Mouse (Mus musculus) CD4-positive helper T cell, adult 2 months (primary cell): ENCODE results near the gene Ntn3.
A peak's percentile ranks its signal among the peaks of the same experiment; 100 is the strongest.

Source experiments
- DNase-seq: peaks from one replicate; pipeline ENCODE4 v3.0.0-alpha.2; 2012; ENCODE audit warnings: low read depth, missing footprints, low spot score

Gene Ntn3

GRCm38 (mm10) chr17:24211631-24212440 lies 2.5 kb upstream of the Ntn3 start:
- DNase-seq, result peak; percentile 48

GRCm38 (mm10) chr17:24210591-24210990 lies 1.3 kb upstream of the Ntn3 start:
- no peak for DNase-seq

- no peak for DNase-seq
These were observed 547 bp upstream of the Ntn3 start for GRCm38 (mm10) chr17:24209916-24210240.

GRCm38 (mm10) chr17:24208641-24209042 lies 689 bp downstream of the Ntn3 start:
- no peak for DNase-seq

GRCm38 (mm10) chr17:24207768-24208640 lies 1.3 kb downstream of the Ntn3 start:
- no peak for DNase-seq

- DNase-seq, result peak; percentile 58
These were observed 2.6 kb downstream of the Ntn3 start for GRCm38 (mm10) chr17:24206451-24207351.

- no peak for DNase-seq
These were observed 3.4 kb downstream of the Ntn3 start for GRCm38 (mm10) chr17:24205908-24206361.

- DNase-seq, result peak; percentile 88
These were observed 3.9 kb downstream of the Ntn3 start, which contains the start of gene Tbc1d24 for GRCm38 (mm10) chr17:24205284-24205888. TSS of gene Tbc1d24 (minus strand) at chr17:24205562.

GRCm38 (mm10) chr17:24204846-24205245 lies 4.5 kb downstream of the Ntn3 start:
- no peak for DNase-seq

- no peak for DNase-seq
These were observed 5.5 kb downstream of the Ntn3 start for GRCm38 (mm10) chr17:24203611-24204534.

GRCm38 (mm10) chr17:24203068-24203467 lies 6.3 kb downstream of the Ntn3 start:
- no peak for DNase-seq

- DNase-seq, result no peak
These were observed 8.2 kb downstream of the Ntn3 start for GRCm38 (mm10) chr17:24201092-24201491.

GRCm38 (mm10) chr17:24199741-24200140 lies 9.6 kb downstream of the Ntn3 start:
- DNase-seq, result no peak

GRCm38 (mm10) chr17:24199252-24199651 lies 10.1 kb downstream of the Ntn3 start:
- no peak for DNase-seq

GRCm38 (mm10) chr17:24197032-24197824 lies 12.1 kb downstream of the Ntn3 start:
- DNase-seq, result no peak

- DNase-seq, result no peak
These were observed 14.0 kb downstream of the Ntn3 start for GRCm38 (mm10) chr17:24195349-24195748.

- DNase-seq, result no peak
These were observed 15.6 kb downstream of the Ntn3 start for GRCm38 (mm10) chr17:24193769-24194168.

GRCm38 (mm10) chr17:24193268-24193667 lies 16.1 kb downstream of the Ntn3 start:
- no peak for DNase-seq

GRCm38 (mm10) chr17:24192848-24193247 lies 16.5 kb downstream of the Ntn3 start:
- DNase-seq, result no peak
